Mouse (Mus musculus): ENCODE measurements around the gene Tbc1d17. TPM values are rescaled to one million over a fixed set of nuclear protein-coding genes. Genes with fewer than 3 reads are reported as not detected.

Gene Tbc1d17
- total and polyA plus RNA-seq, 3 experiments: 31.9 to 40.5 (median 38.5) TPM

DNA sequence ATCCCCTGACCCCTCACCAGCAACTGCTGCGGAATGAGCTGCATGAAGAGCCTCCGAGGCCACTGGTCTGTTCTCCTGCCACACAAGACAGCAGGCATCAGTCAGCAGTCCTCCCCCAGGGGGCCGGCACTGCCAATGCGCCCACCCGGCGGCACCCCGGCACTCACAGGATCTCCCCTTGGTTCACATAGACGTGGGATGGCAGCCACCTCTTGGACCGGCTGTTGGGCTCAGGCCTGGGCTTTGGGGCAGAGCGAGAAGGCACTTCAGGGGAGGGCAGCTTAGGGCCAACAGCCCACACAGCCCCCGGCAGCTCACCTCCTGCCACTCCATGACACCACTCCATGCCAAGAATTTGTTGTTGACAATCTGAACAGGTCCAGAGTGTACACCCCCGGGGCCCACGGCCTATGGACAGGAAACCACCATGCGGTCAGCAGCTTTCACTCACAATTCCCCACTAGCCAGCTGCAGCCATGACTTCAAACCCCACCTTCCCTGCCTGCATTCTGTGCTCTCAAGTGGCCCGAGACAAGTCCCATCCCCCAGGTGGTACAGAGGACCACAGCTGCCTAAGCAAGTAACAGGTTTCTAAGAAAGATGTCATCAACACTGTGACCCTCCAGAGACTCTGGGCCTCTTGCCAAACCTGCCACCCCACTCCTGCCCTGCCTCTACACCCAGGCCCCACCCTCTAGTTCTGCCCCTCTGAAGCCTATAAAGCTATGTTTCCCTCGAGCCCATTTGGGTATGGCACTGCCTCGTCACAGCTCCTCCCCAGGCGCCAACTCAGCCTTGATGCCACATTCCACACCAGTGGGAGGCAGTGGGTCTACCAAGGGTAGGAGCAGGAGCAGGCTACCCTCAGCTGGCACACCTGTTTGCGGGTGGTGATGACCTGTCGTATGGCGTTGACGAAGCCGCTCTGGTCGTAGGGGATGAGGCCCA is 16.0 kb upstream of the Tbc1d17 start:
- H3K36me3 ChIP-seq (replicated peaks in 1 of 2; ENCODE audit: control insufficient read depth in 1 of 2, insufficient read depth in 1 of 2, low read length in 1 of 2): peaks cover 41 to 65% of the 10 kb centered on the region in 2 experiments
- H3K27ac ChIP-seq (ENCODE audit: insufficient read depth, low read depth): 0 out of 2 replicates have a peak overlapping the region, but pooled peaks have one; percentile 12
- peak; percentile 34; the same call in 1 of the 2 replicates for TF ChIP-seq TCF12 (IDR thresholded peaks at IDR 0.05; ENCODE audit: low read depth, low read length)
- TF ChIP-seq ZMIZ1 (IDR thresholded peaks at IDR 0.05; ENCODE audit: low read depth, low read length): no peak
- TF ChIP-seq IRF4 (IDR thresholded peaks at IDR 0.05; ENCODE audit: low read depth, low read length): no peak
- TF ChIP-seq USF1 (IDR thresholded peaks at IDR 0.05; ENCODE audit: low read depth, low read length): no peak
- no peak for TF ChIP-seq NRF1 (IDR thresholded peaks at IDR 0.05; ENCODE audit: low read depth, low read length)
- no peak for TF ChIP-seq JUND (conservative IDR thresholded peaks at IDR 0.05; ENCODE audit: low read depth, low read length)
- TF ChIP-seq E2F4 (IDR thresholded peaks at IDR 0.05; ENCODE audit: insufficient replicate concordance, low read depth, low read length): no peak
- TF ChIP-seq MYC (IDR thresholded peaks at IDR 0.05; ENCODE audit: low read depth, low read length): no peak
- dilution Hi-C loops (cut with MboI; ENCODE audit: extremely low pct_ligation_motif_present, extremely low pct_unique_long_range_greater_than_20kb, low sequenced_read_pairs) (no loop called here), in situ Hi-C loops (cut with MboI; ENCODE audit: low pct_ligation_motif_present, low pct_unique_long_range_greater_than_20kb, low sequenced_read_pairs) (no loop called here)
- no peaks in the 10 kb centered on the region for H3K9me3 ChIP-seq (replicated peaks; ENCODE audit: low read length)
- no peaks in the 10 kb centered on the region for H3K79me2 ChIP-seq (replicated peaks; ENCODE audit: control insufficient read depth, extremely low read depth, insufficient read depth, poor library complexity, severe bottlenecking)
- DNase-seq (ENCODE audit: extremely low read depth): no peak
- H3K27me3 ChIP-seq (replicated peaks): peaks cover 11% of the 10 kb centered on the region
- H3K4me2 ChIP-seq (ENCODE audit: insufficient read depth, low read depth, poor library complexity, severe bottlenecking): no peak overlapping the region
- no peak overlapping the region for H3K4me3 ChIP-seq (replicated peaks in 1 of 3; ENCODE audit: low read depth in 2 of 3, low read length in 2 of 3, poor library complexity in 1 of 3)
- no peak overlapping the region for H3K9ac ChIP-seq (ENCODE audit: insufficient read depth, low read depth)
- H3K4me1 ChIP-seq (ENCODE audit: control insufficient read depth in 1 of 2, insufficient read depth in 2 of 2): peaks cover 39 to 63% of the 10 kb centered on the region in 2 experiments

- dilution Hi-C loops (cut with MboI; ENCODE audit: extremely low pct_ligation_motif_present, extremely low pct_unique_long_range_greater_than_20kb, low sequenced_read_pairs): no loop called here
- H3K9ac ChIP-seq (ENCODE audit: insufficient read depth, low read depth): no peak overlapping the region
- H3K27ac ChIP-seq (ENCODE audit: insufficient read depth, low read depth): no peak overlapping the region
- H3K4me2 ChIP-seq (ENCODE audit: insufficient read depth, low read depth, poor library complexity, severe bottlenecking): no peak overlapping the region
- peaks cover 6% of the 10 kb centered on the region for H3K27me3 ChIP-seq (replicated peaks)
- no peak for DNase-seq (ENCODE audit: extremely low read depth)
- no peaks in the 10 kb centered on the region for H3K79me2 ChIP-seq (replicated peaks; ENCODE audit: control insufficient read depth, extremely low read depth, insufficient read depth, poor library complexity, severe bottlenecking)
- H3K4me1 ChIP-seq (ENCODE audit: control insufficient read depth in 1 of 2, insufficient read depth in 2 of 2): peaks cover 39 to 65% of the 10 kb centered on the region in 2 experiments
- TF ChIP-seq POLR2A (IDR thresholded peaks at IDR 0.05; ENCODE audit: low read depth, low read length) (no peak), HCFC1 (IDR thresholded peaks at IDR 0.05; ENCODE audit: low read depth, low read length) (no peak), MAFK (IDR thresholded peaks at IDR 0.05; ENCODE audit: insufficient replicate concordance, low read length) (no peak), MEF2A (IDR thresholded peaks at IDR 0.05; ENCODE audit: borderline replicate concordance, low read depth, low read length) (no peak), SIN3A (IDR thresholded peaks at IDR 0.05; ENCODE audit: low read length) (no peak), KAT2A (IDR thresholded peaks at IDR 0.05; ENCODE audit: insufficient replicate concordance, low read length) (no peak), SMC3 (IDR thresholded peaks at IDR 0.05; ENCODE audit: low read depth, low read length) (no peak), ZC3H11A (IDR thresholded peaks at IDR 0.05; ENCODE audit: low read depth, low read length) (no peak), ZMIZ1 (IDR thresholded peaks at IDR 0.05; ENCODE audit: low read depth, low read length) (no peak), IRF4 (IDR thresholded peaks at IDR 0.05; ENCODE audit: low read depth, low read length) (no peak), USF1 (IDR thresholded peaks at IDR 0.05; ENCODE audit: low read depth, low read length) (no peak), PAX5 (IDR thresholded peaks at IDR 0.05; ENCODE audit: low read length) (no peak), NELFE (IDR thresholded peaks at IDR 0.05; ENCODE audit: low read depth, low read length) (no peak)
- in situ Hi-C loops (cut with MboI; ENCODE audit: low pct_ligation_motif_present, low pct_unique_long_range_greater_than_20kb, low sequenced_read_pairs): no loop called here
- no peak overlapping the region for H3K4me3 ChIP-seq (replicated peaks in 1 of 3; ENCODE audit: low read depth in 2 of 3, low read length in 2 of 3, poor library complexity in 1 of 3)
- no peaks in the 10 kb centered on the region for H3K9me3 ChIP-seq (replicated peaks; ENCODE audit: low read length)
- peaks cover 41 to 72% of the 10 kb centered on the region in 2 experiments for H3K36me3 ChIP-seq (replicated peaks in 1 of 2; ENCODE audit: control insufficient read depth in 1 of 2, insufficient read depth in 1 of 2, low read length in 1 of 2)
Observed at GRCm38 (mm10) chr7:44863982-44864494, 15.2 kb upstream of the Tbc1d17 start.
